Mouse (Mus musculus) layer of hippocampus, postnatal 10 days (tissue): ENCODE data around the gene Cep104. TPM values are rescaled to one million over a fixed set of nuclear protein-coding genes. Genes with fewer than 3 reads are reported as not detected.

ENCODE experiments used
- DNase-seq, 2 experiments: peaks; one replicate each; pipeline ENCODE4 v3.0.0; 2021; ENCODE audit warnings: low spot score in 2 of 2
- long read RNA-seq: library from polyadenylated mRNA; stranded (forward); transcript quantifications from one replicate; pipeline ENCODE4 v2.0.0, GENCODE M21; 2023
- total RNA-seq, 2 experiments: library from RNA; stranded (reverse); gene quantifications; 2 replicates each; pipeline ENCODE4 v1.2.3; 2021

Gene Cep104
- 10 to 100 TPM; 26.9 to 27.6 TPM for total RNA-seq
- long read RNA-seq, full-length matches to known transcripts, result 5 of 13 reads
- long read RNA-seq, partial matches to known transcripts, result 1 of 13 reads
- long read RNA-seq, other reads (novel, unspliced or antisense), result 7 of 13 reads

DNA sequence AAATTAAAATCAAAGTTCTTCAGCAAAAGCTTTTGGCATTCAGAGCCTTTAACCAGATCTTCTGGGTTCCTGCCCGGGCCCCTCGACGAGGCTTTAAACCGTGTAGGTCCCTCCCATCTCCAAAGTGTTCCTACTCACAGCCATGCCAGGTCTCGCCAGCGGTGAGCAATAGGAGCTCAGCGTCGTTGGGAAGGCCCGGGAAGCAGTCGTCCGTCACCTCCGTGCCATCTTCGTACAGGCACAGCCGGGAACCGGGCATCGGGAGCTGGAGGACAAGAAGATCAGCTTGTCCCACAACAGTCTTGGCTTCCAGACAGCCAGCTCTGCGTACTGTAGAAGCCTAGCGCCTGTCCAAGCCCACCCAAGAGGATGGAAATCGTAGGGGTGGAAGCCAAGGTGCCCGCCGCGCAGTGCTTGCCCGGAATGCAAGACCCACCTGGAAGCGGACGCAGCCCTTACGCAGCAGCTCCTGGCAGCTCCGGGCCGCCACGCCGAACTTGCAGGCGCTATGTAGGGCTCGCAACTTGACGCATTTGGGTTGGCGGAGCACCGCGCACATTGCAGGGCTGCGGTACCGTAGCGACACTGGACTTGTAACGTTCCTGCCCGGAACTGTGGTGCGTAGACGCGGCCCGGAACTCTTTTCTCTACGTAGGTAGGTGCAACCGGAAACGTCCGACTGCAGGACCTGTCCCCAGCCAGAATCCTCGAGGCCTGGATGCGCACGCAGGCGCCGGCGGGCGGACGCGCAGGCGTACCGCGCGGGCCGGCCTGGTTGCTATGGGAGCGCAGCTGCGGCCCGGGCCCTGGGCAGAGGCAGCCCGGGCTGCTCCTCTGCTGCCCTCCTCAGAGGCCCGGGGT, at the start of gene Cep104, which contains the start of gene Dffb:
Gene Cep104, plus strand, starts transcription at position 764 of the 861 bp plus-strand sequence.
Gene Dffb, minus strand, starts transcription at position 696 of the 861 bp plus-strand sequence.
- peak; percentile 95 to 97 for DNase-seq

DNA sequence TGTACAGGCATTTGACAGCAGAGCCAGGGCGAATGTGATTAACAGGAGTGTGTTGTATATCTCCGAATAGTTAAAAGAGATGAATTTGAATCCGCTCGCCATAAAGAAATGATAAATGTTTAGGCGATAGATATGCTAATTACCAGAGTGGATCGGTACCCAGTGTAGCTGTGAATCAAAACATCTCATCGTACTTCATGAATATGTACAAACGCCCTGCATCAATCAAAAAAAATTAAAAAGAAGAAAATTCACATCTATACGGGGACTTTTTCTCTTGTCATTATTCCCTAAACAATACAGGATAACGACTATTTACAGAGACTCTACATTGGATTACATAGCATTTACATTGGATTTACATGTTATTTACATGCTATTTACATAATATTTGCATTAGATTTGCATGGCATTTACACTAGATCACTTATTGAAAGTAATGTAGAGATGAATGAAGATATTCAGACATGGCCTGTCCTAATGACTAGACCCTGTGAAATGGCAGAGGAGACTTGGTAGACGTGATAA, 46.2 kb upstream of the Cep104 start:
- no peak for DNase-seq

DNA sequence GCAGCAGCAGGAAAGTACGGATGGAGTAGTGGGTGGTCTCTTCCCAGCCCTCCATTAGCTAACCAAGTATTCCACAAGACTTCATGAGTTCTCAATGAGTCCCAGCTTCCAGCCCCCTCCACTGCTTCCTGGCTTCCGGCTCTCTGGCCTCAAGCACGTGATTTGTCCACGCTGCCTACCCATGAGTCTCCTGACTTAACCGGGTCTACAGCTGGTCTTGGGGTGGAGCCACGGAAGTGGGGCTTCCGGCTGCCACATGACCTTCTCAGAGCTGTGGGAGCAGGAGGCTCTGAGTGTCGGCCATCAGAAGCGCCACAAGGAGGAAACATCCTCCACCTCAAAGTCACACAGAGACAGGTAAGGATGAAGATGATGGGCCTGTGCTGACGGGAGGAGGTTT, 45.6 kb upstream of the Cep104 start:
- DNase-seq, result no peak

DNA sequence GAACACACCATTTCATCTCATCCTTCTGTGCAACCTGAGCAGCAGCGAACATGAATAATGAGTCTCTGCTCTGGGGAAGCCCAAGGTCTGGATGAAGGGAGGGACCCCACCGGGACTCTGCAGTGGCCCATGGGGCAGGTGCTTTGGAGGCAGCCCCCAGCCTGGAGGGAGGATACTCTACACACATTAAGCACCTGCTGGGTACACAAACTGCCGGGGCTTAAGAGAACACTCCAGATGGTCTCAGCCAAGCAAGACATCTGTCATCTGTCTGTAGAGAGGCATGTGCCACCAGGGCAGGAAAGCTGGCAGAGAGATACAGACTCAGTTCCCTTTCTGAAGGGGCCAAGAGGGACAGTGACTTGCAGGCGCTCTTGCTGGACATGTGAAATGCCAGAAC, 45.1 kb upstream of the Cep104 start:
- peak; percentile 34 to 41 for DNase-seq

DNA sequence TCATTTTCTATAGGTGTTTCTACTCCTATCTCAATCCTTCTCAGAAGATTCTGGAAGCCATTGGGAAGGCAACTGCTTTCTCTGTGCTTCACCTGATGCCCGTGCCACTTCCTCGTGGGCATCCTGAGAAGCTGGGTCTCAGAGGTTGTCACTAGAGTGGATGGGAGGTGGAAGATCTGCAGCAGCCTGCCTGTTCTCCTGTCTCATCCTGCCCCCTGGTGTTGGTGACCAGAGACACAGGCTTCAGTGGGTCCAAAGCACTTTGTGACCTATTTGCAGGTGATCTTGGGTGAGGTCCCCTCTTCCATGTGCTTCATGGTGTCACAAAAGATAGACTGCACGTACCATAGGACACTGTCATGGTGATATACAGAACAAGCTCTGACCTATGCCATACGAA, 31.8 kb upstream of the Cep104 start:
- DNase-seq, result peak; percentile 62 to 72

DNA sequence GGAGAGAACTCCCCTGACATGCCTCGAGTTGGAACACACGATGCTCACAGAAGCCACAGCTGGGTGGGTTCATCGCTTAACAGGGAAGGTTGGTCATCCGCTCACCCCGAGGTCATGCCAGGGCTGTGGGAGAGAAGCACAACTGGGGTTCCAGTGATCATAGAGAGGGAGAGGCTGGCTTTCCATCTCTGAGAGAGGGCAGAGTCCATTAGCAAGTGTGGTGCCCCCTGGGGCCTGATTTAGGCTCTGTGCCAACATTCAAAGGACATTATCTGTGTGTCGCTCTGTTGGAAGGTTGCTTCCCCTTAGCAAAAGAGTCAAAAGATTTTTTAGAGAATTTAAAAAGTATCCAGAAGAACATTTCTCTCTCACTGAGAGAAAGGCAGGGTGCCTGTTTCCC, 30.7 kb upstream of the Cep104 start:
- DNase-seq, result no peak

DNA sequence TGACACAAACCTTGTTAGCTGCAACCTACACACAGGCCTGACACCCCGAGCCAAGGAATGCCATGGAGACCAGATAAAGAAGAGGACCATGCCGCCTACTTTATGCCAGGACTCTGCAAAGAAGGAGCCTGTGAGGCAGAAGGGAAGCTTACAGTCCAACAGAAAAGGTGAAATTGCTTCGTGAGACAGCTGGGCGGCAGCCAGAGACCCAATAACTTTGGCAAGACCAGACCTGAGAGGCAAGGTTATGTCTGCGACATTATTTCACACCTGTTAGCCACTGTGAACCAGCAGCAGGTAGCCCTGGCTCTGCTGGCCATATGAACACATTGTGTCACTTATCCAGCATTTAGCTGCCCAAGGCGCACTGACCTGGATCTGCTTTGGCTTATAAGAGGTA, 29.3 kb upstream of the Cep104 start:
- DNase-seq, result no peak

DNA sequence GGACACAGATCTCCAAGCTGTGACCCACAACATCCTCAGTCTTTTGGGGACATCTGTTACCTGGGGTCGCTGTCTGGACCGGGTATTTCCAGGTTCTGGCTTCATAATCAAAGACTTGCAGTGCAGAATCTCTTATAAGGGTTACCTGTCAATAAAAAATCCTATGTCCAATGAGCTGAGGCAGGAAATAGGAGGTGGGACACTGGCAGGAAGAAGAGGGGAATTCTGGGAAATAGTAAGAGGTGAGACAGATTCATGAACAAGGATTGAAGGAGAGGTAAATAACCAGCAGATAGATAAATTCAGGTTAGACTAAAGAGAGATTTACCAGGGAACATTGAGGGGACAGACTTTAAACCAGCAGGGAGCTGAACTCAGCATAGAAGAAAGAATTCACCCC, 24.6 kb upstream of the Cep104 start:
- DNase-seq, result no peak

DNA sequence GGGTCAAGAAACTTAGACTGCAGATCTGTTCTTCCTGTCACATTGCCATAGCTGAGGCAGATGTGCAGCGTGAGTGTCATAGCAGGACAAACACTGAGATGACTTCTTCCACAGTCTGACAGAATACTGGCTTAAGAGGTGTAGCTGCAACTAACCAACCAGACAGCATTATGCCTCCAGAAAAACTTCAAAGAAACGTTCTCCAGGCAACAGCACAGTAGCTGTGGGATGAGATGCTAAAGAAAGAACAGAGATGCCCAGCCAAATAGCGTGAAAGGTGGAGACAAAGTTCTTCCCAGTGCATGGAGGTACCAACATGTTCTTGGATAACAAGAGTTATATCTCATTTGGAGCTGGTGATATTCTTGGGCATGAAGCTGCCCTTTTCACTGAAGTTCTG, 23.8 kb upstream of the Cep104 start:
- DNase-seq, result no peak

DNA sequence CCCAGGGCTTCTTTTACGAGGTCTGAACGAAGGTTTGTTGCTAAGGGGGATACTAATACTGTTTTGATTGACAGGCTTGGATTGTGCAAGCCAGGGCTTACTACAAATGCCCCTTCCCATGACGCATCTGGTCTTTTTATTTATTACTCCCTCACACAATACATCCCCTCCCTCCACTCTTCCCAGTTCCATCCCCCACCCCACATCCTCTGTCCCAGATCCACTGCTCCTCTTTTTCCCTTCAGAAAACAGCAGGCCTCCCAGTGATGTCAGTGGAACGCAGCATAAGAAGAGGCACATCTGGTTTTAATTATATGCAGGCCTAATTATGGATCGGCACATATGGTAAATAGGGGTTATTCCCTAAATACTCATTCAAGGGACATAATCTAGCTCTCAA, 23.3 kb upstream of the Cep104 start:
- no peak for DNase-seq

DNA sequence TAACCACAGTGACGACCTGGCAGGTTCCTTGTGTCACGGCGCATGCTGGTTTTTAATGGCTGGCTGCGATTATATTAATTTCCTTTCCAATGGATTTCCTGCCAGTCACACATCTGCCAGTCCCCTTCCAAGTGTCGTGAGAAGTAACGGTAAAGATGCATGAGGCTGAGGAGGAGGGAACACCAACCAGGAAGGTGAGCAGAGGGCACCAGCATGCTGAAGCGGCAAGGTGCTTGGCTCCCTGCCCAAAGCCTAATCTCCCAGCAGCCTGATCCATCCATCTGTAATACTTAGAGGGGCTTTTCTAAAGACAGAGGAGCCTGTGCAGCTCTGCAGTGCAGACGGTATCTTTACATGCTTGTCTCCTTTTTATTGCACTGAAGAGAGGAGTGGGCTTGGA, 19.3 kb upstream of the Cep104 start:
- no peak for DNase-seq

DNA sequence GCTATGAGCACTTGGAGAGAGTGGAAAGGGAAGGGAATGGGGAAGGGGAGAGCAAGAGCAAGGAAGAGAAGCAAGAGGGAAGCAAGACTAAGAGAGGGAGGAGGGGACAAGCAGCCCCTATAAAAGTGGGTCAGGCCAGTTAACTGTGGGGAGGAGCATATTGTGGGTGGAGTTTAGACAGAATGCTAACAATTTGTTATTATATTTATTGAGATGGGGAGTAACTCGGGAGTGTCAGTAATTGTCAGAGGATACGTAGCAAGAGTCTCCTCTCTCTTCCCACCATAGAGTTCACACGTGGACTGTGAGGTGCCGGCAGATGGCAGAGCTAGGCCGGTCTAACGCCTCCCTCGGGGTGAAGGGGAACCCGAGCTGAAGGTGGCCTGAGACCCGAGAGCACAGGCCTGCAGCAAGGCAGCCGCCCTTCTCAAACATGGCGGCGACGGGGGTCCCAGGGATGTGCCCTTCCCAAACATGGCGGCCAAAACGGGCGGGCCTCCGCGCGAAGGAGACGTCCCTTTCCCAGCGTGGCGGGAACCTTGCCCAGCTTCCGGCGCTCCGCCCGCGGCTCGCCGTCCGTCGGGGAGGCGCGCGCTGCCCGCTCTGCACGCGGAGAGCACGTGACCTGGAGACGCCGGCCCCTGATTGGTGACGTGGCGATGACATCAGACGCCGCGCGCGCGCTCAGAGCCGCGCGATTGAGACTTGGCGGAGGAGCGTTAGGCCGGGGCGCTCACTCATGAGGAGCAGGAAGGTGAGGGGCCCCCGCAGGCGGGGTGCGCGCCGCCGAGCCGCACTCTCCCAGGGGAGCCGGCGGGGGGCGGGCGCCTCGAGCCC, 18.2 kb upstream of the Cep104 start, which contains the start of gene A430005L14Rik:
Gene A430005L14Rik, plus strand, starts transcription at position 669 of the 837 bp plus-strand sequence.
- peak; percentile 97 to 99 for DNase-seq

DNA sequence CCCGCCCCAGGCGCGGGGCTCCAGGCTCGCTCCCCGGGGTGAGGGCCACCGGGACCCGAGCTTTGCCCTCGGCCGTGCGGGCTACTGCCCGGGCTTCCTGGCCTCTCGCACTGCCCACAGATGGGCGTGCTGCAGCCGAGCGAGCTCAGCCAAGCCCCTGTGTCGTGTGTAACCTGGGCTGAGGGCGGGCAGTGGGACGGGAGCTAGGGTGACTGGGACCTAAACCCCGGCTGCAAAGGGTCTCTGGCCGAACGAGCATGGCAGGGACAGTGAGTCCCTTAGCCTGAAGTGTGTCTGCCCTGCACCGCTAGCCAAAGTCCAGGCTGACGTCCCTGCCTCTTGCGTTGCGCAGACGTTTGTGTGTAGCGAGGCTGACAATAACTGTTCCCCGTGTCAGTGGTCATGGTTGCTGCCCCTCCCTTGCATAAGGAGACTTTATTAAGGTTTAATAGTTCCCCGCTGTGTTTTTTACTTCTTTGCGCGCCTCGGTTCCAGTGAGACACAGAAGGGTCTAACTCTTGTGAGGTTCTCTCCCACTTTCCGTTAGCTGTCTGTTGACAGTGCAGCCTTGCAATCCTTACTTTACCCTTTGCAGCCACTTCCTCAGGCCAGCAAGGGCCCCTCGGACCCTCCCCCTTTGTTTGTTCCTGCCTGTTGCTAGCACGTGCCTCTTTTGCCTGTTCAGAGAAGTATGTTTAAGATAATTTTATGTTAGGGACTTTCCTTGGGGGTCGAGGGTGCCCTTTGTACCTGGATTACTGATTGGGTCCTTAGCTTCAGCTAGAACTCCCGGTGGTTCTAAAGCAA, 17.3 kb upstream of the Cep104 start:
- DNase-seq, result no peak

DNA sequence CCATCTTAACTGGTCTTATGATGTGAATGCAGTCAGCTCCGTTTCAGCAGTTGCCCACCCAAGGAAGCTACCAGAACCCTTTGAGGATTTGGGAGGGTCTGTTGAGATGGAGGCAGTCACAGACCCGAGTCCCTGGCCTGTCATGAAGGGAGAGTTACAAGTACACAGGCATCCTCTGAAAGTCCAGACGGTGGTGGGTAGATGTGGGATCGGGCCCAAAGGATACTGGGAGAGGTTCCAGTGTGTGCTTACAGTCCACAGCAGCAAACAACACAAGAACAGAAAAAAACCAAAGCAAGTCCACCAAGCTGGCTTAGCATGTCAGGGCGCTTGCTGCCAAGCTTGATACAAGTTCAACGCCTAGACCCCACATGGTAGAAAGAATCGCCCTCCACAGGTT, 12.4 kb upstream of the Cep104 start:
- peak in 1 of 2 experiments; percentile 28 for DNase-seq

DNA sequence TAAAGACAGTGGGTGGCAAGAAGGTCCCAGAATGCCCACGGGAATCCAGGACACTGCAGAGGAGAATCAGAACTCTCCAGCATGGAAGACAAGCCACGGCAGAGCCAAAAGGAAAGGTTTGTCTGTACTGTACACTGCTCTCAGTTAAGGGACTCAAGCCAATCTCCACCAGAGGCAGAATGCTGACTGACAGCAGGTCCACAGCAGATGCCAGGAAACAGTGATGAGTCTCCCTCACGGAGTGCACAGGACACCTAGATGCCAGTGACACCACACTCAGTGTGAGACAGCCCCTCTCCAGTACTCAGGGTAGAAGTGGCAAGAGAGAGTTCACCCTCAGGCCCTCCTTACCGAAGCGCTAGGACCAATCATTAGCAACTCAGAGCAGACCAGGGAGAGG, 8.3 kb upstream of the Cep104 start:
- no peak for DNase-seq

DNA sequence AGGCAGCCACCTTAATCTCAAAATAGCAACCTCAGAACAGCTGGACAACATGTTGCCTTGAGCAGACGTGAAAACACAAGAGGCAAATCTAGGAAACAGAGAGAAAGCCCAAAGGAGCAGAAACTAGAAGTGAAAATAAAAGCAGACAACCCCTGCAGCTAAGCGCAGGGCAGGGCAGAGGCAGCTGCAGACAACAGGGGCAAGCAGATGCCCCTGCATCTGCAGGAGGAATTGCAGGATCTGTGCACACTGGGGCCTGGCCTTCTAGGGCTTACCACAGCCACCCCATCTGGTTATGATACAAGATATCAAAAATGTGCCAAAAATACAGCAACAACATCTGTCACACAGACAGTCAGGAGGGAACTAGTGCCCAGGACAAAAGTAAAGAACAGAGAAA, 7.4 kb upstream of the Cep104 start:
- no peak for DNase-seq

DNA sequence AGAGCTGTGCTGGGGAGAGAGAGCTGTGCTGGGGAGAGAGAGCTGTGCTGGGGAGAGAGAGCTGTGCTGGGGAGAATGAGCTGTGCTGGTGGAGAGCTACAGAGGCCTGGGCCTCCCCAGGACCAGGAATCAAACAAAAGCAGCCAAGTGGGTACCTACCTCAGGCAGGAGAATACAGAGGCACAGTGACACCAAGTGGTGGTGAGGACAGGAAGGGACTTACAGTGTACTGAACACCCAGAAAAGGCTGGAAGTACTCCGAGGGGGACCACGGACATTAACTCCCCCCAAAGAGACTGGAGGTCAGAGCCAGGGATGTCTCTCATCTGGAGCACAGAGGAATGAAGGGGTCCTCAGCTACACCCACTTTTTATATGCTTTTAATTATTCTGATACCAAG, 6.9 kb upstream of the Cep104 start:
- no peak for DNase-seq

DNA sequence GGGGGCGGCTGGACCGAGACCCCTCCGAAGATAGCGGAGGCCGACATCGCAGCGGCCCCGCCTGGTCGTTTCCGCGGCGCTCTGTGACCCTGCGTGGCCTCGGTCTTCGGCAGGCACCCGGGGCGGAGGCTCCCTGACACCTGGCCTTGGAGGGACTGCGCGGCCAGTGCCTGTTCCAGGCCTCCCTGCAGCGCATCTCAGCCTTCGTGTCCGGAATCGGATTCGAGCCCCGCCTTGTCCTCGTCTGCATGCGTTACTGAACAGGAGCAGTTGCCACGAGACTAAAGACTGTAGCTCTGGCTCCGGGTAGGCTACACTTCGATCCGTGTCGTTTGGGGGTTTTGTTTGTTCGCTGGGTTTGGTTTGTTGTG, 283 bp downstream of the Cep104 start:
- no peak for DNase-seq

DNA sequence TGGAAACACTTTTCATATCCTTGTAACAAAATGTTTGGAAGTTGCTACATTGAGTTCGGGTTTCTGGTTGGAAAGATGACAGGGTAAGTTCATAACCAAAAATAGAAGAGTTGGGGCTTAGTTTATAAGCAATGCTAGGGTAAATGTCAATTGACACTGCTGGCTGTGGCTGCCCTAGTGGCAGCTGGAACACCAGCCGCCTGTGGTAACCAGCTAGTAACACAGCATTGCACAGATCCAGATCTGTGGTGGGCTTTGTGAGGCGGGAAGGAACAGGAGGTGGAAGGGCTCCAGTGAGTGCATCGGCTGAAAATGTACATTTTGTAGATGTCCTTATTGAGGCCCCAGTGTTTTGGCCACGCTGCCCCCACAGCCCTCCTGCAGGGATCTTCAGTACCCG, 774 bp downstream of the Cep104 start:
- no peak for DNase-seq

DNA sequence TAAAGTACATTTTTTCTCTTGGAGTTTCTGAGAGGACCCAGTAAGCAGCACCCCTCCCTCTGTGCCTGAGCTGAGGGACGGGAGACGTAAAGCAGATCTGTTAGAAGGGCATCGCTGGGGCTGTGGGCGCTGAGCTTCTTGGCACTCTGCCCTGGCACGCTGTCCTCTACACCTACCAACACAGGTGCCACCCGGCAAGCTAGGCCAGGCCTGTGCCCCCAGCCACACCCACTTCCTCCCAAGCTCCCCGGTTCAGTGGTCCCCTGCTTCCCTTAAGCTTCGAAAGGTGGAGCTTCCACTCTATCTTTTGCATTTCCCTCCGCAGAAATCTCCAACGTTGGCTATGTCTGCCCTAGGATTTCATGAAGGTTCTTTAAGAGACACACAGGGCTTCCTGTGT, 4.2 kb downstream of the Cep104 start:
- DNase-seq, result no peak

DNA sequence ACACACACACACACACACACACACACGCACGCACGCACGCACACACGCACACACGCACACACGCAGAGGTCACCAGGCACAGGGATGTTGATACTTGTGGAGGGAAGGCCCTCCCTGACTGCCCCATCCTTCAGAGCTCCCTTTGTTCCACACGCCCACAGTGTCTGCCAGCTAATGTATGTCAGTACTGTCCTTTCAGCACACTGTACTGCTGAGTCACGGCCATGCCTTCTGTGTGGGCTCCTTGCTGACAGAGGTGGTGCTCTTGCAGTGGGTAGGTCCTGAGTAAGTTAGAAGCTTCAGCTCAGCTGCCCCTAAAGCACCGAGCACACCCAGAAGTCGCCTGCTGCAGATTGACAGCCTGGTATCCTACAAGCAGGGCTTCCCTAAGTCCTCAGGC, 5.5 kb downstream of the Cep104 start:
- no peak for DNase-seq
